Mouse (Mus musculus): ENCODE data around the gene Fam71a. TPM values are rescaled to one million over a fixed set of nuclear protein-coding genes. Genes with fewer than 3 reads are reported as not detected.
A peak's percentile ranks its signal among the peaks of the same experiment; 100 is the strongest.

Gene Fam71a
- polyA plus RNA-seq, 1 experiment from 2014 or later, result not detected

DNA sequence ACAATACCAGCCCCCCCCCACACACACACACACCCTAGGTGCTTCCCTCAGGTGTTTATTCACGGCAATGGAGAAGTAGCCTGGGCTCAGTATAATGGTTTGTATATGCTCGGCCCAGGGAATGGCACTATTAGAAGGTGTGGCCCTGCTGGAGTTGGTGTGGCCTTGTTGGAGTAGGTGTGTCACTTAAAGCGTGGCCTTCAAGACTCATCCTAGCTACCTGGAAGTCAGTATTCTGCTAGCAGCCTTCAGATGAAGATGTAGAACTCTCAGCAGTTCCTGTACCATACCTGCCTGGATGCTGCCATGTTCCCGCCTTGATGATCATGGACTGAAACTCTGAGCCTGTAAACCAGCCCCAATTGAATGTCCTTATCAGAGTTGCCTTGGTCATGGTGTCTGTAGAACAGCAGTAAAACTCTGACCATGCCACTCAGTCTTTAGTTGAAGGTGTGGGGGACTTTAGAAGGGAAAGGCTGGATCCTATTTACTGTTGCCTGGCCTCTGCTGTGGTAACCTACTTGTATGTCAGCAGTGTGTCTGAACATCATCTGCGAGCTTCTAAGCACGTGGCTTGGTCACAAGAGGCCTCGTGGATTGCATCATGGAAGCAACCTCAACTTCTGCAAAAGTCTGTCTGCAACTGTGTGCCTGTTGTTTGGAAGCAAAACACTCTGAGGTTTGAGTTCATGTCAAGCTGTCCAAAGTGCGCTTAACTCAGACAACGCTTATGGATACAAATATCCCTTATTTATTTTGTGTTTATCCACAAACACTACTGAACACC, 36.4 kb upstream of the Fam71a start:
- peak; percentile 55 for DNase-seq
- no peaks in the 10 kb centered on the region for H3K9me3 ChIP-seq (ENCODE audit: low read length)
- TF ChIP-seq CTCF (IDR thresholded peaks at IDR 0.05; ENCODE audit: low read depth) (no peak), EP300 (IDR thresholded peaks at IDR 0.05; ENCODE audit: low read depth) (no peak)
- H3K36me3 ChIP-seq (replicated peaks; ENCODE audit: insufficient read depth, low read length), result no peaks in the 10 kb centered on the region
- peaks cover 8% of the 10 kb centered on the region for H3K4me1 ChIP-seq (ENCODE audit: insufficient read depth)
- ATAC-seq, result peak; percentile 40
- H3K4me3 ChIP-seq (ENCODE audit: low read depth, low read length), result no peak overlapping the region
- H3K27me3 ChIP-seq (ENCODE audit: insufficient read depth, low read length), result 0 out of 2 replicates have a peak, but pooled peaks cover 5% of the 10 kb centered on the region
- H3K27ac ChIP-seq (ENCODE audit: low read depth), result 0 out of 2 replicates have a peak overlapping the region, but pooled peaks have one; percentile 29
- WGBS (ENCODE audit: insufficient replicate concordance), result 67% methylated on average over 9 of the region's 9 CpGs
- H3K4me2 ChIP-seq (ENCODE audit: low read depth, low read length), result no peak overlapping the region
- no peak overlapping the region for H3K9ac ChIP-seq (replicated peaks)

DNA sequence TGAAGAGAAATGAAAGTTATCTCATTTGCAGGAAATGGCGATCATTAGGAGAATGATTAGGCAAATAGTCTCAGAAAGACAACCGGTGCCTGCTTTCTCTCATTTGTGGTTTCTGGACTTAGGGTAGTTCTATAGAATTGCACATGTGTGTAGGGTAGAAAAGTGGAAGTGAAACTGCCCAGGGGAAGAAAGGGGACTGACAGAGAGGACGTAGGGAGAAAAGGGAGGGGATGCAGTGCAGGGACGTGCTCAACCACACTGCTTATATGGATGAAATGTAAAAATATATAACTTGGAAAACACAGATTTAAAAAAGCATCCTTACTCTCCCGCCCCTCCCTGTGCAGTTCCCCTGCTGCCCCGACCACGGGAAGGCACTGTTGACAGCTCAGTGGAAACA, 33.3 kb upstream of the Fam71a start:
- Histone ChIP-seq H3K9ac (replicated peaks) (no peak overlapping the region; the same call in 1 of the 2 replicates), H3K9me3 (ENCODE audit: low read length) (no peaks in the 10 kb centered on the region), H3K4me3 (ENCODE audit: low read depth, low read length) (no peak overlapping the region), H3K36me3 (replicated peaks; ENCODE audit: insufficient read depth, low read length) (no peaks in the 10 kb centered on the region), H3K4me2 (ENCODE audit: low read depth, low read length) (0 out of 2 replicates have a peak overlapping the region, but pooled peaks have one; percentile 40), H3K27ac (ENCODE audit: low read depth) (peak overlapping the region; percentile 57), H3K4me1 (ENCODE audit: insufficient read depth) (peaks cover 10% of the 10 kb centered on the region), H3K27me3 (ENCODE audit: insufficient read depth, low read length) (no peaks in the 10 kb centered on the region)
- ATAC-seq, result peak; percentile 58; the same call in 1 of the 2 replicates
- WGBS (ENCODE audit: insufficient replicate concordance), result 26% methylated on average over 7 of the region's 7 CpGs
- TF ChIP-seq CTCF (IDR thresholded peaks at IDR 0.05; ENCODE audit: low read depth) (no peak), EP300 (IDR thresholded peaks at IDR 0.05; ENCODE audit: low read depth) (no peak)
- DNase-seq, result peak; percentile 15

DNA sequence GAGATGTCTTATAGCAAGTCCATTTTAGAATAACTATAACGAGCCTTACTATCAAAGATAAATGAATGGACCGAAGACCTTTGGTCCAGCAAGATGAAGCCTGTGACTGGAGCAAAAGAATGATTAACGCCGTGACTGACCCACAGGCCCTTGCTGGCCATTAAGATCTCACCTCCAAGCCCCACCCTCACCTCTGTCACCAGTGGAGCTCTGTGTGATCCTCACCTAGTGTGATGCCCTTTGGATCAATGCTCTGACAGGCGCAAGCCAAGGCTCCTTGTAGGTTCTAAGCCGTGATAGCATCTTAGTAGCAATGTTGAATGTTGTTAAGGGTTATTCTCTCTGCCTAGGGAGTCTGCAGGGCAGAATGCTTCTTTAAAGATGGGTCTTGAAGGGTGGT, 31.4 kb upstream of the Fam71a start:
- no peaks in the 10 kb centered on the region for H3K9me3 ChIP-seq (ENCODE audit: low read length)
- H3K4me1 ChIP-seq (ENCODE audit: insufficient read depth), result peaks cover 10% of the 10 kb centered on the region
- no peak overlapping the region for H3K4me2 ChIP-seq (ENCODE audit: low read depth, low read length)
- H3K9ac ChIP-seq (replicated peaks), result no peak overlapping the region
- TF ChIP-seq CTCF (IDR thresholded peaks at IDR 0.05; ENCODE audit: low read depth), result no peak
- TF ChIP-seq EP300 (IDR thresholded peaks at IDR 0.05; ENCODE audit: low read depth), result no peak
- WGBS (ENCODE audit: insufficient replicate concordance), result 81% methylated on average over 6 of the region's 6 CpGs
- no peak overlapping the region for H3K4me3 ChIP-seq (ENCODE audit: low read depth, low read length)
- no peak for DNase-seq
- no peaks in the 10 kb centered on the region for H3K36me3 ChIP-seq (replicated peaks; ENCODE audit: insufficient read depth, low read length)
- no peak overlapping the region for H3K27ac ChIP-seq (ENCODE audit: low read depth)
- ATAC-seq, result no peak
- peaks cover 6% of the 10 kb centered on the region; the same call in 1 of the 2 replicates for H3K27me3 ChIP-seq (ENCODE audit: insufficient read depth, low read length)

DNA sequence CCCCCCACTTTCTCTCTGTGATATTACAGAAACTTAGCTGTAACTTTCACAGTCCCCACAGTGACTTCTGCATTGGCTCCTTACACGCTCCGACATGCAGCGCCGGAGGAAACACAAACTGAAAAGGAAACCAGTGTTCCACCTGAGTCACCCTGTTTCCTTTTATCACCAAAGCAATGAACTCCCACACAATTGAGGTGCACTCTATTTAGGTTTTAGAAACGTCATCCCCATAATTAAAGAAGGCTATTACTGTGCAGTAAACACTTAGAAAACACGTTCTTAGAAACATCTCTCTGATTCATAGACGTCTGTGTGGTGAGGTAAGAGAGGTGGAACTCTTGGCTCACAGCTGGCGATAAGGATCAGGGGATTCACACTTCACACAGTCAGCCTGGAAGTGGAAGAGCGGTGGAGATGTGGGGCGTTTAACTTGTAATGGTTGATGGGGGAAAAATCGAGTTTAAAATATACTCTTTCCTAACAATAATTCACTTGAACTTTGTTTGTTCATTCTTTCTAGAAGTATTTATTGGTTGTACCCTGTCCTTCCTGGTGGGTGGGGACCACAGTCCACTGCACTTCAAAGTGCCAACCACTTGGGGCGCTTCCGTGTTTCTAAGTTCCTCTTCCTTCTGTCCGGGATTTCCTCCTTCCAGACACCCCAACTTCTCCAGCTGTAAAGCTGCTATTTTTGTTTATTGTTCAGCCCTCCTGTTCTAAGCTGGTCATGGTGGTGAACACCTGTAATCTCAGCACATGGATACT, 29.2 kb upstream of the Fam71a start:
- 16% methylated on average over 14 of the region's 14 CpGs for WGBS (ENCODE audit: insufficient replicate concordance)
- ATAC-seq, result peak; percentile 48
- H3K4me1 ChIP-seq (ENCODE audit: insufficient read depth), result peaks cover 7% of the 10 kb centered on the region; the same call in 1 of the 2 replicates
- no peak overlapping the region for H3K9ac ChIP-seq (replicated peaks)
- DNase-seq, result peak; percentile 49
- peaks cover 18% of the 10 kb centered on the region; the same call in 1 of the 2 replicates for H3K27me3 ChIP-seq (ENCODE audit: insufficient read depth, low read length)
- H3K4me3 ChIP-seq (ENCODE audit: low read depth, low read length), result no peak overlapping the region
- TF ChIP-seq CTCF (IDR thresholded peaks at IDR 0.05; ENCODE audit: low read depth), result peak; percentile 53
- TF ChIP-seq EP300 (IDR thresholded peaks at IDR 0.05; ENCODE audit: low read depth), result no peak
- no peaks in the 10 kb centered on the region for H3K9me3 ChIP-seq (ENCODE audit: low read length)
- H3K27ac ChIP-seq (ENCODE audit: low read depth), result 0 out of 2 replicates have a peak overlapping the region, but pooled peaks have one; percentile 41
- H3K4me2 ChIP-seq (ENCODE audit: low read depth, low read length), result peak overlapping the region; percentile 45
- no peaks in the 10 kb centered on the region for H3K36me3 ChIP-seq (replicated peaks; ENCODE audit: insufficient read depth, low read length)

DNA sequence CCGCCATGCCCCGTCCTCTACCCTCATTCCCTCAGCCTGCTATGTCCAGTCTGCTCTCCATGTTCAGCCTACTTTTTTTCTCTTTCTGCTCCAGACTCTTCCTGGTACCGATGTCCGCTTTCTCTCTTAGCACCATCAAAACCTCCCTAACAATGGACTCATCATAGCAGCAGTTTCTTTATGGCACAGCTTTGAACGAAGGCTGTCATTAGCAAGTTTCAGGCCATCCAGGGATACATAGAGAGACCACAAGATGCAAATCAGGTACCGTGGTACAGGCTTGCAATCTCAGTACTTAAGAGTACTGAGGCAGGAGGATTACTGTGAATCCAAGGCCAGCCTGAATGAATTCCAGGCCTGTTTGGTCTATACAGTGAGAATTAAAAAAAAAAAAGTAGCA, 28.1 kb upstream of the Fam71a start:
- H3K27ac ChIP-seq (ENCODE audit: low read depth), result no peak overlapping the region
- 76% methylated on average over 6 of the region's 6 CpGs for WGBS (ENCODE audit: insufficient replicate concordance)
- H3K4me2 ChIP-seq (ENCODE audit: low read depth, low read length), result no peak overlapping the region
- H3K4me1 ChIP-seq (ENCODE audit: insufficient read depth), result peaks cover 2% of the 10 kb centered on the region; the same call in 1 of the 2 replicates
- ATAC-seq (no peak), DNase-seq (no peak)
- no peak overlapping the region for H3K9ac ChIP-seq (replicated peaks)
- H3K4me3 ChIP-seq (ENCODE audit: low read depth, low read length), result no peak overlapping the region
- H3K9me3 ChIP-seq (ENCODE audit: low read length), result no peaks in the 10 kb centered on the region
- H3K36me3 ChIP-seq (replicated peaks; ENCODE audit: insufficient read depth, low read length), result no peaks in the 10 kb centered on the region
- peaks cover 27% of the 10 kb centered on the region; the same call in 1 of the 2 replicates for H3K27me3 ChIP-seq (ENCODE audit: insufficient read depth, low read length)
- TF ChIP-seq EP300 (IDR thresholded peaks at IDR 0.05; ENCODE audit: low read depth), result no peak
- no peak for TF ChIP-seq CTCF (IDR thresholded peaks at IDR 0.05; ENCODE audit: low read depth)

DNA sequence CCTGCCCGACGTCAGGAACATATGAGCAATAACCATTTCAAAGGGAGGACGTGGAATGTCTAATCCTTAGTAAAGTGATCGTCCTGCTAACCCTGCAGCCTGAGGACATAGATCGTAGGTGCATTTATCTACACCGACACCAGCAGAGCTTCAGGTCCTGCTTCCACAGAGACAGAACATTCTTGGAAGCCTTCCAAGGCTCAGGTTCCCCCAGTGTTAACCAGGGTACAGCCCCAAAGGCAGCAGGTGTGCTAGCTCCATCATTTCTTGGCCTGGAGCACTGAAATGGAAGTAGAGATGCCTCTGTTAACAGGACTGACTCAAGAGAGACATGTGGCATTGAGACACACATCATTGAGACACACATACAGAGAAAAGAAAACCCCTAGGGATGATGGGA, 27.6 kb upstream of the Fam71a start:
- Histone ChIP-seq H3K4me2 (ENCODE audit: low read depth, low read length) (no peak overlapping the region), H3K9ac (replicated peaks) (no peak overlapping the region), H3K27me3 (ENCODE audit: insufficient read depth, low read length) (peaks cover 30% of the 10 kb centered on the region), H3K27ac (ENCODE audit: low read depth) (no peak overlapping the region), H3K4me1 (ENCODE audit: insufficient read depth) (peaks cover 2% of the 10 kb centered on the region; the same call in 1 of the 2 replicates), H3K9me3 (ENCODE audit: low read length) (no peaks in the 10 kb centered on the region), H3K4me3 (ENCODE audit: low read depth, low read length) (no peak overlapping the region), H3K36me3 (replicated peaks; ENCODE audit: insufficient read depth, low read length) (no peaks in the 10 kb centered on the region)
- 69% methylated on average over 6 of the region's 6 CpGs for WGBS (ENCODE audit: insufficient replicate concordance)
- DNase-seq, result no peak
- ATAC-seq, result no peak
- no peak for TF ChIP-seq EP300 (IDR thresholded peaks at IDR 0.05; ENCODE audit: low read depth)
- TF ChIP-seq CTCF (IDR thresholded peaks at IDR 0.05; ENCODE audit: low read depth), result no peak
